ENCODE assay signal across 10 mouse cellular contexts in the genomic region with DNA sequence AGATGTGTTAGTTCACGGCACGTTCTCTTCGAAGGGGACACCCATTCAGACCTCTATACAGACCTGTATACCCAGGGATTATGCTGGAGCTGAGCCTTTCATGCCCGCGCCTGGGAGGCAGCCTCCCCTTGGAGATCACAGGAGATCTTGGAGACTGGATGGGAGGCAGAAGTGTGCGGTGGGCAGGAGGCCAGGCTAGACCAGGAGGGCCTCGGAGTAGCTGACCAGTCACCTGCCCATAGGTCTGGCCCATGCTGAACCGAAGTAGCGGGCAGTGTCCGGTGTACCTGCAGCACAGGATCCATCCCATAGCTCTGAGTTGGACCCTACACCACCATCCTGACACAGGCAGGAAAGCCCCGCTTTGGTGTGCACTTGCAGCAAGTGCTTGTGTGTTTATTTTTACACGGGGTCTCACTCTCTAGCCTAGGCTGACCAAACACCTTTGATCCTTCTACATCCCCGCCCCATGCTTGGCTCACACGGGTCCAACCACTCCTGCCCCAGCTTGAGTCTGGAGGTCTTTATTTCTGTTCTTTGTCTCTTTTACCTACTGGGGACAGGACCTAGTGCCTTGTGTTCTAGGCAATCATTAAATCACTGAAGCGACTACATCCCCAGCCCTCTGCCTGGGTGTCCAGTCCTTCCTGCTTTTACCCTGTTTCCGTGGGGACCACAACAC. TPM values are rescaled to one million over a fixed set of nuclear protein-coding genes. Genes with fewer than 3 reads are reported as not detected.
A peak's percentile ranks its signal among the peaks of the same experiment; 100 is the strongest.
DNase-seq lines count a peak whose midpoint lies in the region; ATAC-seq lines count a peak whose summit lies in the region.
"Had no signal": no experiment of that assay in that cellular context is flagged by ENCODE, and none has a peak within 500 bp of the region (broad histone marks: within the 10 kb centered on the region; RNA-seq: fewer than 3 reads in every experiment).

No protein-coding gene starts in this region.

- ATAC-seq in kidney, embryonic 15.5 days (replicated peaks; ENCODE audit: low FRiP score), result 0 out of 2 replicates have a peak, but pooled peaks have one; percentile 10
- peak; percentile 7; the same call in 1 of the 2 replicates for ATAC-seq in hindbrain, embryonic 15.5 days (ENCODE audit: low FRiP score, low read depth)
- ATAC-seq in midbrain, embryonic 15.5 days (replicated peaks), result peak; percentile 8; the same call in 1 of the 2 replicates

- peaks cover 41% of the 10 kb centered on the region for H3K4me1 ChIP-seq in kidney, embryonic 15.5 days
- H3K4me1 ChIP-seq in hindbrain, embryonic 15.5 days (replicated peaks), result peaks cover 24% of the 10 kb centered on the region
- peaks cover 14% of the 10 kb centered on the region for H3K4me1 ChIP-seq in midbrain, embryonic 15.5 days

- peak; percentile 12 to 40 for DNase-seq in cerebellum, postnatal 14 days
- DNase-seq in cerebellum, adult 18-20 months, result no peak
- DNase-seq in kidney, adult 11 months, result no peak
- no peak for DNase-seq in left cerebral cortex, postnatal 4 days
- DNase-seq in spleen, postnatal 4 days (ENCODE audit: low spot score in 2 of 2), result no peak
- DNase-seq: cerebellum, adult 11 months had no signal

- intact Hi-C loops in left cerebral cortex, postnatal 4 days (cut with DNase I), result no loop called here

- H3K4me3 ChIP-seq in kidney, embryonic 15.5 days (replicated peaks), result peak overlapping the region; percentile 8; the same call in 1 of the 2 replicates
- no peak overlapping the region for H3K4me3 ChIP-seq in hindbrain, embryonic 15.5 days
- H3K4me3 ChIP-seq in midbrain, embryonic 15.5 days, result no peak overlapping the region
- H3K4me3 ChIP-seq: layer of hippocampus, adult 2 months had no signal

- no peaks in the 10 kb centered on the region for H3K9me3 ChIP-seq in kidney, embryonic 15.5 days (replicated peaks)
- no peaks in the 10 kb centered on the region for H3K9me3 ChIP-seq in hindbrain, embryonic 15.5 days
- H3K9me3 ChIP-seq in midbrain, embryonic 15.5 days, result no peaks in the 10 kb centered on the region

- peaks cover 34% of the 10 kb centered on the region for H3K36me3 ChIP-seq in kidney, embryonic 15.5 days
- peaks cover 39% of the 10 kb centered on the region for H3K36me3 ChIP-seq in hindbrain, embryonic 15.5 days
- peaks cover 34% of the 10 kb centered on the region for H3K36me3 ChIP-seq in midbrain, embryonic 15.5 days (replicated peaks)

- H3K27ac ChIP-seq in kidney, embryonic 15.5 days, result peak overlapping the region; percentile 25
- H3K27ac ChIP-seq in hindbrain, embryonic 15.5 days (replicated peaks), result no peak overlapping the region
- peak overlapping the region; percentile 34 for H3K27ac ChIP-seq in midbrain, embryonic 15.5 days
- H3K27ac ChIP-seq: layer of hippocampus, adult 2 months had no signal

- H3K27me3 ChIP-seq in kidney, embryonic 15.5 days, result peaks cover 54% of the 10 kb centered on the region
- peaks cover 12% of the 10 kb centered on the region for H3K27me3 ChIP-seq in hindbrain, embryonic 15.5 days
- H3K27me3 ChIP-seq in midbrain, embryonic 15.5 days (replicated peaks), result peaks cover 24% of the 10 kb centered on the region

- WGBS in kidney, embryonic 15.5 days, result 29% methylated on average over 16 of the region's 16 CpGs
- 25% methylated on average over 16 of the region's 16 CpGs for WGBS in hindbrain, embryonic 15.5 days
- WGBS in midbrain, embryonic 15.5 days, result 21% methylated on average over 16 of the region's 16 CpGs

- H3K4me2 ChIP-seq in kidney, embryonic 15.5 days, result peak overlapping the region; percentile 48
- H3K4me2 ChIP-seq in hindbrain, embryonic 15.5 days, result 0 out of 2 replicates have a peak overlapping the region, but pooled peaks have one; percentile 3
- peak overlapping the region; percentile 9; the same call in 1 of the 2 replicates for H3K4me2 ChIP-seq in midbrain, embryonic 15.5 days

- peak overlapping the region; percentile 31; the same call in 1 of the 2 replicates for H3K9ac ChIP-seq in kidney, embryonic 15.5 days
- no peak overlapping the region for H3K9ac ChIP-seq in hindbrain, embryonic 15.5 days
- peak overlapping the region; percentile 8; the same call in 1 of the 2 replicates for H3K9ac ChIP-seq in midbrain, embryonic 15.5 days

RNA-seq across cellular contexts. Expression of gene Fam166b, which starts 0.6 kb away (rescaled TPM):
- 0.27 and 0.44 TPM in 2 replicates for polyA plus RNA-seq in kidney, embryonic 15.5 days (2015; fragmentation: Nextera tagmentation; extraction: Ambion mirVana)
- polyA plus RNA-seq in hindbrain, embryonic 15.5 days (2015; fragmentation: Nextera tagmentation; extraction: Ambion mirVana), result 0.79 and 1.5 TPM in 2 replicates
- polyA plus RNA-seq in midbrain, embryonic 15.5 days (2015; fragmentation: Nextera tagmentation; extraction: Ambion mirVana), result 0.52 and 1.7 TPM in 2 replicates
- 1 to 10 TPM; 1.0 to 1.3 TPM for total RNA-seq in left cerebral cortex, postnatal 4 days (2021)

RNA-seq across cellular contexts. Expression of gene Tesk1, which starts 13.4 kb away (rescaled TPM):
- 5.9 and 7.4 TPM in 2 replicates for polyA plus RNA-seq in kidney, embryonic 15.5 days (2015; fragmentation: Nextera tagmentation; extraction: Ambion mirVana)
- 16.2 and 16.8 TPM in 2 replicates for polyA plus RNA-seq in hindbrain, embryonic 15.5 days (2015; fragmentation: Nextera tagmentation; extraction: Ambion mirVana)
- 16.7 and 17.1 TPM in 2 replicates for polyA plus RNA-seq in midbrain, embryonic 15.5 days (2015; fragmentation: Nextera tagmentation; extraction: Ambion mirVana)
- 100 to 1,000 TPM; 106 to 108 TPM for total RNA-seq in left cerebral cortex, postnatal 4 days (2021)

RNA-seq across cellular contexts. Expression of gene Cd72, which starts 26.1 kb away (rescaled TPM):
- 3.0 and 4.3 TPM in 2 replicates for polyA plus RNA-seq in kidney, embryonic 15.5 days (2015; fragmentation: Nextera tagmentation; extraction: Ambion mirVana)
- 5.3 and 5.7 TPM in 2 replicates for polyA plus RNA-seq in hindbrain, embryonic 15.5 days (2015; fragmentation: Nextera tagmentation; extraction: Ambion mirVana)
- 6.0 and 6.6 TPM in 2 replicates for polyA plus RNA-seq in midbrain, embryonic 15.5 days (2015; fragmentation: Nextera tagmentation; extraction: Ambion mirVana)
- not detected for total RNA-seq in left cerebral cortex, postnatal 4 days (2021)
- total RNA-seq: layer of hippocampus, adult 2 months had no signal

RNA-seq across cellular contexts. Expression of gene Rusc2, which starts 46.5 kb away (rescaled TPM):
- 11.7 and 14.1 TPM in 2 replicates for polyA plus RNA-seq in kidney, embryonic 15.5 days (2015; fragmentation: Nextera tagmentation; extraction: Ambion mirVana)
- polyA plus RNA-seq in hindbrain, embryonic 15.5 days (2015; fragmentation: Nextera tagmentation; extraction: Ambion mirVana), result 88.8 and 99.5 TPM in 2 replicates
- polyA plus RNA-seq in midbrain, embryonic 15.5 days (2015; fragmentation: Nextera tagmentation; extraction: Ambion mirVana), result 104 and 107 TPM in 2 replicates
- 100 to 1,000 TPM; 185 to 188 TPM for total RNA-seq in left cerebral cortex, postnatal 4 days (2021)

RNA-seq across cellular contexts. Expression of gene Sit1, which starts 55.2 kb away (rescaled TPM):
- not detected in 2 replicates for polyA plus RNA-seq in kidney, embryonic 15.5 days (2015; fragmentation: Nextera tagmentation; extraction: Ambion mirVana)
- polyA plus RNA-seq in hindbrain, embryonic 15.5 days (2015; fragmentation: Nextera tagmentation; extraction: Ambion mirVana), result 0.13 TPM in 1 of 2 replicates, not detected in the other
- not detected in 2 replicates for polyA plus RNA-seq in midbrain, embryonic 15.5 days (2015; fragmentation: Nextera tagmentation; extraction: Ambion mirVana)
- not detected for total RNA-seq in left cerebral cortex, postnatal 4 days (2021)
- total RNA-seq: layer of hippocampus, adult 2 months had no signal

Comparison
In these comparisons a context has a peak if more than half of its experiments do, and no peak if none do; other contexts are left out.
1. DNase-seq: peak in cerebellum, postnatal 14 days (2 of 2); none in cerebellum, adult 18-20 months (0 of 2), kidney, adult 11 months (single experiment), left cerebral cortex, postnatal 4 days (single experiment) and spleen, postnatal 4 days (0 of 2).
2. Peak in every context shown above with its lines, with median percentiles within 50 percentile points of each other: ATAC-seq and H3K4me2 ChIP-seq.